Mouse (Mus musculus) thymus, adult 2 months (tissue): ENCODE results near the gene E2f6.

Source experiments
- CTCF ChIP-seq: fragments of 200-500 bp; IDR thresholded peaks from 2 replicates; pipeline ENCODE4 v1.5.1; 2012; ENCODE audit warnings: mild to moderate bottlenecking, control low read depth, low read length, moderate library complexity, borderline replicate concordance; ENCODE audit not compliant: control insufficient read depth, poor library complexity, insufficient read depth; ENCODE audit errors: extremely low read depth
- POLR2A ChIP-seq: fragments of 200-500 bp; IDR thresholded peaks from 2 replicates; pipeline ENCODE4 v1.6.1; 2012; ENCODE audit warnings: mild to moderate bottlenecking, low read length, control low read depth, moderate library complexity; ENCODE audit not compliant: control insufficient read depth, poor library complexity, insufficient read depth; ENCODE audit errors: extremely low read depth

DNA sequence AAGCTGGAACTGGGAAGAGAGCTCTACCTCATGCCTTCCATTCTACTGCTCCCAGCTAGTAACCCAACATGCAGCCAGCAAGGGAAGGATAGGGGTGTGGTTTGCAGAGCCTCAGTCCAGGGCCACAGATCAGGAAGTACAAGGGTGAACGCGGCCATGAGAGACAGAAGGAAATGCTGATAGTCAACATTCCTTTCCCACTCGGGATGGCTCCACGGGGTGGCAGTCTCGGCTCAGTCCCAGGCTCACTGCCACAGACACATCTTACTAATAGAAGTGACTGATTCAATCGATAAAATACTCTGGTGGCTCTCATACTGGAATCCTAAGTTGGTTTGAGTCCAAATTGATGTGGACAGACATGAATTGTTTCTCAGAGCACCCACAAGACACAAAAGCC, 17.7 kb downstream of the E2f6 start:
- no peak for TF ChIP-seq POLR2A
- TF ChIP-seq CTCF = no peak
